Mouse (Mus musculus): ENCODE results near the gene Tnfaip3. TPM values are rescaled to one million over a fixed set of nuclear protein-coding genes. Genes with fewer than 3 reads are reported as not detected.

Tnfaip3 gene
- polyA plus RNA-seq, 1 experiment: 3.0 TPM

DNA sequence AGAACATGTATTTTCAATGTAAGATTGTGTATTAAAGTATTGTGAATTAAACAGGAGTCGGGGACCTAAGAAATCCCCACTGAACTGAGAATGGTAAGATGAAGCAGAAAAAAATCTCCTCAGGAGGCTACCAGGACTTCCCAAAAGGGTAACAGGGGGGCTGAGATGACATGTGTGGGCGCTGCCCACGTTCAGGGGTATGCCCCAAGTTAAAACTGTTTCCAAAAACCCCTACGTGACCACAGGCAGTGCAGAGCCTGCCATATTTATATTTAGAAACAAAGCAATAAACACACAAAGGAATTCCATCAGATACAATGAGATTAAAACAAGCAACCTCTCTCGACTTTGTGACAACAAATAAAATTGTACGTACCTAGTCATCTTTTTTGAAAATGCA is 31.9 kb downstream of the Tnfaip3 start:
- no peaks in the 10 kb centered on the region for H3K9me3 ChIP-seq
- H3K27me3 ChIP-seq (replicated peaks): peaks cover 2% of the 10 kb centered on the region
- H3K36me3 ChIP-seq (replicated peaks; ENCODE audit: low read length): no peaks in the 10 kb centered on the region
- TF ChIP-seq FLI1 (IDR thresholded peaks at IDR 0.05; ENCODE audit: low read length) (no peak), GATA1 (IDR thresholded peaks at IDR 0.05; ENCODE audit: borderline replicate concordance, low read length) (no peak)
- H3K4me1 ChIP-seq: peaks cover 12% of the 10 kb centered on the region
- no peak overlapping the region for H3K4me3 ChIP-seq (replicated peaks)

DNA sequence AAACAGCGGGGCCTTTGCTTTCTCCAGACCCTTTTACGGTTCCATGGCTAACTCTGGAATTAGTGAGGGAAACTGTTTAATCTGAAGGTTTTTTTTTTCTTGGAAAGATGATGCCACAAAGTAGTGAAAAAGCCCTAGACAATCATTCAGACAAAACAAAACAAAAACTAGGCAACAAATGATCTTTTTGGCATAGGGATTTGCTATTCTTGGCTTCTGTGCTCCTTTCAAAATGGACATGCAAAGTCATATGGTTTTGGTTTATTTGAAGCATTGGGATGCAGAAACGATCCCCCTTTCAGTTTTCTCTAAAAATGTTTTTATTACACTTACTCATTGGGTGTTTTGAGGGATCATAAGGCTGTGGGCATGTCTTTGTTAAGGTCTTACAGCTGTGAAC is 41.0 kb downstream of the Tnfaip3 start:
- Histone ChIP-seq H3K4me3 (replicated peaks) (no peak overlapping the region), H3K4me1 (peaks cover 9% of the 10 kb centered on the region), H3K9me3 (peaks cover 8% of the 10 kb centered on the region; the same call in 1 of the 2 replicates), H3K36me3 (replicated peaks; ENCODE audit: low read length) (no peaks in the 10 kb centered on the region), H3K27me3 (replicated peaks) (peaks cover 2% of the 10 kb centered on the region)
- no peak for TF ChIP-seq FLI1 (IDR thresholded peaks at IDR 0.05; ENCODE audit: low read length)
- TF ChIP-seq GATA1 (IDR thresholded peaks at IDR 0.05; ENCODE audit: borderline replicate concordance, low read length): no peak

GRCm38 (mm10) chr10:18966893-18967292 is 48.6 kb downstream of the Tnfaip3 start:
- TF ChIP-seq GATA1 (IDR thresholded peaks at IDR 0.05; ENCODE audit: borderline replicate concordance, low read length) (no peak), FLI1 (IDR thresholded peaks at IDR 0.05; ENCODE audit: low read length) (no peak)
- H3K4me1 ChIP-seq: peaks cover 28% of the 10 kb centered on the region
- no peaks in the 10 kb centered on the region for H3K36me3 ChIP-seq (replicated peaks; ENCODE audit: low read length)
- H3K9me3 ChIP-seq: no peaks in the 10 kb centered on the region
- peaks cover 6% of the 10 kb centered on the region for H3K27me3 ChIP-seq (replicated peaks)
- no peak overlapping the region for H3K4me3 ChIP-seq (replicated peaks)

GRCm38 (mm10) chr10:18965601-18966000 is 49.9 kb downstream of the Tnfaip3 start:
- Histone ChIP-seq H3K4me1 (peaks cover 28% of the 10 kb centered on the region), H3K36me3 (replicated peaks; ENCODE audit: low read length) (no peaks in the 10 kb centered on the region), H3K4me3 (replicated peaks) (no peak overlapping the region), H3K27me3 (replicated peaks) (peaks cover 6% of the 10 kb centered on the region), H3K9me3 (no peaks in the 10 kb centered on the region)
- no peak for TF ChIP-seq GATA1 (IDR thresholded peaks at IDR 0.05; ENCODE audit: borderline replicate concordance, low read length)
- no peak for TF ChIP-seq FLI1 (IDR thresholded peaks at IDR 0.05; ENCODE audit: low read length)

DNA sequence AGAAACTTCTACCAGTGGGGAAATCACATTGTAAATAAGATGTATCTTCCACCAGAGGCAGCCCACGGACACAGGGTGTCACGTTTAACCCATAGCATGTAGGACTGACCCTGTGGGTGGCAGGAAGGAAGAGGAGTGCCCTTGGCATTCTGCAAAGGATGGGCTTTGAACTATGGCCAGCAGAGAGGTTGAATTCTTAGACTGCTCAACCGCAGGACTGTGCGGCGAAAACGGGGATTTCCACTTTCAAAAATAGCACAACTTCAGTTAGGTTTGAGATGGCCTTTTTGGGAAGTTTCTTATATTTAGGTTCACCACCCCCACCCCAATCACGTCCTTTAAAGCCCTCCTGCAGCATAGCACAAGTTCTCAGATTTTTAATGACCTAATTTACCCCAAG is 50.6 kb downstream of the Tnfaip3 start:
- Histone ChIP-seq H3K9me3 (no peaks in the 10 kb centered on the region), H3K27me3 (replicated peaks) (peaks cover 6% of the 10 kb centered on the region), H3K36me3 (replicated peaks; ENCODE audit: low read length) (no peaks in the 10 kb centered on the region), H3K4me3 (replicated peaks) (peak overlapping the region; percentile 86), H3K4me1 (peaks cover 25% of the 10 kb centered on the region)
- TF ChIP-seq FLI1 (IDR thresholded peaks at IDR 0.05; ENCODE audit: low read length): no peak
- TF ChIP-seq GATA1 (IDR thresholded peaks at IDR 0.05; ENCODE audit: borderline replicate concordance, low read length): no peak

- no peak overlapping the region for H3K4me3 ChIP-seq (replicated peaks)
- peaks cover 20% of the 10 kb centered on the region for H3K4me1 ChIP-seq
- no peak for TF ChIP-seq GATA1 (IDR thresholded peaks at IDR 0.05; ENCODE audit: borderline replicate concordance, low read length)
- H3K36me3 ChIP-seq (replicated peaks; ENCODE audit: low read length): no peaks in the 10 kb centered on the region
- H3K27me3 ChIP-seq (replicated peaks): no peaks in the 10 kb centered on the region
- no peaks in the 10 kb centered on the region for H3K9me3 ChIP-seq
These were observed 55.5 kb downstream of the Tnfaip3 start for GRCm38 (mm10) chr10:18959777-18960492.

- peaks cover 18% of the 10 kb centered on the region for H3K4me1 ChIP-seq
- TF ChIP-seq FLI1 (IDR thresholded peaks at IDR 0.05; ENCODE audit: low read length): no peak
- no peak for TF ChIP-seq GATA1 (IDR thresholded peaks at IDR 0.05; ENCODE audit: borderline replicate concordance, low read length)
- H3K36me3 ChIP-seq (replicated peaks; ENCODE audit: low read length): no peaks in the 10 kb centered on the region
- no peak overlapping the region for H3K4me3 ChIP-seq (replicated peaks)
- H3K27me3 ChIP-seq (replicated peaks): peaks cover 2% of the 10 kb centered on the region
- no peaks in the 10 kb centered on the region for H3K9me3 ChIP-seq
These were observed 61.8 kb downstream of the Tnfaip3 start for GRCm38 (mm10) chr10:18953706-18954071.

- peaks cover 18% of the 10 kb centered on the region for H3K4me1 ChIP-seq
- TF ChIP-seq GATA1 (IDR thresholded peaks at IDR 0.05; ENCODE audit: borderline replicate concordance, low read length) (no peak), FLI1 (IDR thresholded peaks at IDR 0.05; ENCODE audit: low read length) (no peak)
- H3K4me3 ChIP-seq (replicated peaks): no peak overlapping the region
- H3K27me3 ChIP-seq (replicated peaks): peaks cover 2% of the 10 kb centered on the region
- no peaks in the 10 kb centered on the region for H3K9me3 ChIP-seq
- H3K36me3 ChIP-seq (replicated peaks; ENCODE audit: low read length): no peaks in the 10 kb centered on the region
These were observed 62.3 kb downstream of the Tnfaip3 start for GRCm38 (mm10) chr10:18953011-18953705.

Other genes with a start within 250 kb of the Tnfaip3 start
- not detected in 2 replicates for gene Gm4922, start 228.9 kb downstream of the Tnfaip3 start, polyA plus RNA-seq (2012; ENCODE audit: insufficient read depth, low replicate concordance)
- gene Perp, start 170.6 kb downstream of the Tnfaip3 start, polyA plus RNA-seq (2012; ENCODE audit: insufficient read depth, low replicate concordance): 1.2 and 2.8 TPM in 2 replicates